Mouse (Mus musculus) thymus, adult 2 months (tissue): Measurements from ENCODE around the gene Yeats2. TPM values are rescaled to one million over a fixed set of nuclear protein-coding genes. Genes with fewer than 3 reads are reported as not detected.

ENCODE experiments used
- DNase-seq: peaks from one replicate; pipeline ENCODE4 v3.0.0; 2021
- H3K27ac ChIP-seq: fragments of 200-500 bp; 2 replicates; pipeline ENCODE4 v1.5.1; 2012; ENCODE audit warnings: low read length, control low read depth; ENCODE audit not compliant: control insufficient read depth, insufficient read depth
- H3K27me3 ChIP-seq: fragments of 200-500 bp; 2 replicates; pipeline ENCODE4 v1.6.1; 2012; ENCODE audit warnings: mild to moderate bottlenecking, low read length, moderate library complexity, mixed read lengths; ENCODE audit not compliant: control insufficient read depth, insufficient read depth
- H3K36me3 ChIP-seq: fragments of 200-500 bp; 2 replicates; pipeline ENCODE4 v1.6.1; 2012; ENCODE audit warnings: mild to moderate bottlenecking, low read length, moderate library complexity; ENCODE audit not compliant: control insufficient read depth, insufficient read depth
- H3K4me1 ChIP-seq: fragments of 200-500 bp; replicated peaks from 2 replicates; pipeline ENCODE4 v1.6.1; 2012; ENCODE audit warnings: low read length; ENCODE audit not compliant: control insufficient read depth, insufficient read depth
- H3K4me3 ChIP-seq: fragments of 200-500 bp; 2 replicates; pipeline ENCODE4 v1.5.1; 2012; ENCODE audit warnings: mild to moderate bottlenecking, low read length, control low read depth, moderate library complexity; ENCODE audit not compliant: control insufficient read depth, insufficient read depth
- CTCF ChIP-seq: fragments of 200-500 bp; IDR thresholded peaks from 2 replicates; pipeline ENCODE4 v1.5.1; 2012; ENCODE audit warnings: mild to moderate bottlenecking, control low read depth, low read length, moderate library complexity, borderline replicate concordance; ENCODE audit not compliant: control insufficient read depth, poor library complexity, insufficient read depth; ENCODE audit errors: extremely low read depth
- POLR2A ChIP-seq: fragments of 200-500 bp; IDR thresholded peaks from 2 replicates; pipeline ENCODE4 v1.6.1; 2012; ENCODE audit warnings: mild to moderate bottlenecking, low read length, control low read depth, moderate library complexity; ENCODE audit not compliant: control insufficient read depth, poor library complexity, insufficient read depth; ENCODE audit errors: extremely low read depth
- WGBS: fragments of 180-500 bp; shearing (Covaris S2); methylation state at CpG from one replicate; pipeline ENCODE4 v1.1.7; 2018; 5-methylcytosine and 5-hydroxymethylcytosine counted together
- polyA plus RNA-seq: library from polyadenylated mRNA; depleted of rRNA; stranded (reverse); fragments of >200 nt; gene quantifications from 2 replicates; pipeline ENCODE4 v1.2.3, GENCODE M21; 2012; rRNA removed

Yeats2 gene
- polyA plus RNA-seq: 52.5 and 55.3 TPM in 2 replicates

DNA sequence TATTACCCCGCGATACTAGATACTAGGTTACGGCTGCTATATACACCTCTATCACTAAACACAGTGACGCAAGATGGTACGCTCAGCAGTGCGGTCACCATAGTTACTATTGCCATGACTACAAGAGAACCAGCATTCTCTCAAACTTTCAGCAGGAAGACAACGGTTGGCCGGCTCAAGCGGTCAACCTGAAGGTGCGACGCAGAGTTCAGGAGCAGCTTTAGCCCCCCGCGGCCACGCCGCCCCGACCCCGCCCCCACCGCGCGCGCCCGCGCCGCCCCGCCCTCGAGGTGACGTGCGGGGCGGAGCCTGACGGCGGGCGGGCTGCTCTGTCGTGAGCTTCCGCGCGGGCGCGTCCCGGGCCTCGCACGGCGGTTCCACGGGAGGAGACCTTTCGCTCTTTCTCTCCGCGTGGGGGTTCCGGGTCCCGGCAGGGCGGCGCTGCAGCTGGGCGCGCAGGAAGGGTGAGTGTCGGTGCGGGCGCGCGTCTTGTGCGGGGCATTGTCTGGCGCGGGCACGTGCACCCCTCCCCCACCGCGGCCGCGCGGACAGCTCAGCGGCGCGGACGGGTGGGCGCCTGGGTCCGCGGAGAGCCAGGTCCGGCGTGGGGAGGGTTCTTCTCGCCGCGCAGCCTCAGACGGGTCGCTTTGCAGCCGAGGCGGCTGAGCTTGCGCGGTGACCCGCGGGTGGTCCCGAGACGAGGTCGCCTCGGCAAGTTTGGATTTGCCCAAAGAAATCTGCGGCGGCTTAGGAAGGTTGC is at the start of gene Yeats2:
Yeats2 (plus strand) TSS at position 292 of the 760 bp plus-strand sequence.
- peak; percentile 60; the same call in 1 of the 2 replicates for TF ChIP-seq CTCF
- peak; percentile 83; the same call in 1 of the 2 replicates for TF ChIP-seq POLR2A
- WGBS: under 1% methylated on average over 91 of the region's 92 CpGs

GRCm38 (mm10) chr16:20095966-20096365 is 44.9 kb upstream of the Yeats2 start:
- Histone ChIP-seq H3K36me3 (no peaks in the 10 kb centered on the region), H3K4me1 (no peaks in the 10 kb centered on the region), H3K27ac (no peak overlapping the region), H3K27me3 (no peaks in the 10 kb centered on the region), H3K4me3 (no peak overlapping the region)
- TF ChIP-seq CTCF: no peak
- WGBS: 87% methylated on average over 2 of the region's 2 CpGs
- peak; percentile 21 for DNase-seq

More for the DNA sequence above, at the start of gene Yeats2:
- Histone ChIP-seq H3K27ac (peak within 1 kb of the TSS; percentile 5; the same call in 1 of the 2 replicates), H3K36me3 (no peaks in the 10 kb centered on the region), H3K4me1 (peaks cover 12% of the 10 kb centered on the region), H3K27me3 (no peaks in the 10 kb centered on the region), H3K4me3 (peak within 1 kb of the TSS; percentile 88)
- peak; percentile 89 for DNase-seq

DNA sequence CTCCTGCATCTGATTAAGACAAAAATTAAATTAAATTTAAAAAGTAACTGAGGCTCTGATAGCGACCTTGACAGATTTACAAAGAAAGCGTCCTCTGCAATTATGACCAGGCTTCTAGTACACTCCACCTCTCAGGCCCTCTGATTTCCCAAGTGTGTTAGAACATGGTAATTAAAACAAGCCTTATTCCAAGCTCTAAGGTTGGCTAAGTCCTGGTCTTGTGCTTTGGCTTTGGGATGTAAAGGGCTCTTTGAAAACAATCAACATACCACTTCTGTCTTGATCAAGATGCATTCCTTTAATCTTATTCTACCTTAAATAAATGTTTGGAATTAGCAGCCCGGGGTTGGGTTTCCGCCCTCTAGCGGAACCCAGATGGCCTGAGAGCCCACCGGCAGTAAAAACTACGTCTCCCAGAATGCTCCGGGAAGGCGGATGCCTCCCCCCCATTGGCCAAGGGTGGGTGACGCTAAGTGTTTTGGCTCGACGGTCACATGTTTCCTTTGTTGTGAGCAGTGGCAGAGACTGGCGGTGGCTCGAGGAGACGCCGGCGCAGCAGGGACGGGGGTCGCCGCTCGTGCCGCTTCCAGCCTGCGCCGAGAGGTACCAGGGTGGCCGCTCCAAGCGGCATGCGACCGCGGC is 43.7 kb upstream of the Yeats2 start, which contains the start of gene Klhl24:
Klhl24 (plus strand) TSS at position 474 of the 642 bp plus-strand sequence.
- Histone ChIP-seq H3K27ac (peak within 1 kb of the TSS; percentile 79), H3K4me1 (no peaks in the 10 kb centered on the region), H3K36me3 (no peaks in the 10 kb centered on the region), H3K4me3 (peak within 1 kb of the TSS; percentile 79), H3K27me3 (no peaks in the 10 kb centered on the region)
- 4% methylated on average over 29 of the region's 29 CpGs for WGBS
- DNase-seq: peak; percentile 93
- peak; percentile 76; the same call in 1 of the 2 replicates for TF ChIP-seq CTCF
- TF ChIP-seq POLR2A: peak; percentile 95

DNA sequence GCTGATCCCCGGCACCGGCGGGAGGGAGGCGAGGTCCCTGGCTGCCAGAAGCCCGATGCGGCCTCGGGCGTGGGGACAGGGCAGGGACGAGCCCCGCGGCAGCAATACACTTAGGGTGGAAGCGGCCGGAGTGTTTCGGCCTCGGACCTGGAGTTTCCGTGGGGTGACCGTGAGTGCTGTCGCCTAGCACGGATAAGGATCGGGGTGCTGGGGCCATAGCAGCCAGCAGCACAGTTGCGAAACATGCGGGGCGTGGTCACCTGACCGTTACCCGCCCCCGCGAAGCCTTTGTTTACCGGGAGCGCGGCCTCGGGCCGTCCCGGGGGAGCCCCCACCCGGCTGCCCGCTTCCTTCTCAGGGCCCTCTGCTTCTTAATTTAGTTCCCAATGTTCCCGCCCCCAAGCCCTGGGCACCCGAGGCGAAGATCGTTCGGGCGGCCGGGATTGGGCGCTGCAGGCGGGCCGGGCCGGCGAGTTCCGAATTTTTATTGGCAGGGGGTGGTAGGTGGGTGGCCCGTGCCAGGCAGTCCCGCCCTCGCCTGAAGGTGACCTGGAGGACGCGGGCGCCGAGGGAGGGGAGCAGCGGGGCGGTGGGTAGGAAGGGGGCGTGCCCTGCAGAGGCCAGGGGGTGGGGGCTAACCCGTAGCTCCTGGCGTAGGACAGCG is 43.0 kb upstream of the Yeats2 start:
- H3K27me3 ChIP-seq: no peaks in the 10 kb centered on the region
- DNase-seq: peak; percentile 93
- peak overlapping the region; percentile 79 for H3K4me3 ChIP-seq
- H3K36me3 ChIP-seq: no peaks in the 10 kb centered on the region
- H3K4me1 ChIP-seq: no peaks in the 10 kb centered on the region
- H3K27ac ChIP-seq: peak overlapping the region; percentile 79
- WGBS: under 1% methylated on average over 61 of the region's 61 CpGs
- TF ChIP-seq CTCF (no peak), POLR2A (no peak)

DNA sequence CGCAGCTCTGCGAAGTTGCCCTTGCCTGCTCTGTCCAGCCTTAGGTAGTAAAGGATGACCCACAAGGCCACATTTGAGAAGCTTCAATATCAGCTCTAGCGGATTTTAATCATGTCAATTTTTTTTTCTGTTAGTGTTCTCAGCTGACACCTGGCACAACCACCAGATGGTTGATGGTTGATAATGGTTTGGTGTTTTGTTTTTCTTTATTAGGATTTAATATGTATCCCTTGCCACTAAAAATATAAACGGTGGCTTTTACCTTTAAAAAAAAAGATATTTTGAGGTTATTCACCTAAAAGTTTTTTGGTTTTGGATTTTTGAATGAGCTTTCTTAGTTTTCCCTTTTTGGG is 42.5 kb upstream of the Yeats2 start:
- Histone ChIP-seq H3K4me1 (no peaks in the 10 kb centered on the region), H3K4me3 (peak overlapping the region; percentile 79), H3K27ac (no peak overlapping the region), H3K36me3 (peaks cover 3% of the 10 kb centered on the region), H3K27me3 (no peaks in the 10 kb centered on the region)
- TF ChIP-seq CTCF (no peak), POLR2A (no peak)
- no peak for DNase-seq
- 0% methylated on average over 4 of the region's 4 CpGs for WGBS

DNA sequence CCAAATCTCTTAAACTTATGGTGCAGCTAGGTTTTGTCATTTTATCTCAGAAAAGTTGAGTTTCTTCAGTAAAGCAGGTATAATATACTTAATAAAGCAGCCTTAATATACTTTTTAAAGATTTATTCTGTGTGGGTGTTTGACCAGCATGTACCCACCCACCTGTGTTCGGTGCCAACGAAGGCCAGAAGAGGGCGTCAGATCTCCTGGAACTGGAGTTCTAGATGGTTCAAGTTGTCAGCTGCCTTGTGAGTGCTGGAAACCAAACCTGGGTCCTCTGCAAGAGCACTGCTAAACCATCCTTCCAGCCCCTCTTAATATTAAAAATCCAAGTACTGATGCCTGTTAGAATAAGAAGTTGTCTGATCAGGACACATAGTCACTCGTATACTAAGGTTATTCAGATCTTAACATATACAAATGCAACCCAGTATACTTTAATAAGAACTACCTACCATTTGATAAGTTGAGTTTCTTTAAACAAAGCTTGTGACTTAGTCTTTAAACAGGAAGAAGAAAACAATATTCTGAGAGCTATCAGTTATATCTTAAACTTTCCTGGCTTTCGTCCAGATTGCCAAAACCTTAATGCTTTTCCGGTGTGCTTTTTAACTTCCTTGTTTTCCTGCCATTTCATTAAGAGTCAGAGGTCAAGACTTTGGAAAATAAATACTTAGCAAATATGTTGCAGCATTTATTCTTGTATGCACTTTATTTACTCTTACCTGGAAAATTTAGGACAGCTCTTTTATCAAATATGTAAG is 41.8 kb upstream of the Yeats2 start:
- Histone ChIP-seq H3K27me3 (no peaks in the 10 kb centered on the region), H3K27ac (no peak overlapping the region), H3K4me3 (no peak overlapping the region), H3K36me3 (peaks cover 7% of the 10 kb centered on the region), H3K4me1 (no peaks in the 10 kb centered on the region)
- TF ChIP-seq CTCF (no peak), POLR2A (no peak)
- 82% methylated on average over 6 of the region's 6 CpGs for WGBS
- peak; percentile 30 for DNase-seq
